Mouse (Mus musculus) forebrain, embryonic 16.5 days (tissue): ENCODE results near the gene Usp49. TPM values are rescaled to one million over a fixed set of nuclear protein-coding genes. Genes with fewer than 3 reads are reported as not detected.

Source experiments
- ATAC-seq: fragments of 200-750 bp; cut with Nextera tagmentation; 2 replicates; pipeline ENCODE4 v1.8.0; 2017; ENCODE audit warnings: mild to moderate bottlenecking, moderate library complexity
- H3K27ac ChIP-seq: fragments of 300-500 bp; sonication (generic); 2 replicates; pipeline ENCODE4 v1.5.1; 2014; ENCODE audit warnings: low read length, control low read depth
- H3K27me3 ChIP-seq: fragments of 300-500 bp; sonication (generic); replicated peaks from 2 replicates; pipeline ENCODE4 v1.6.1; 2014; ENCODE audit warnings: low read length; ENCODE audit not compliant: control insufficient read depth, insufficient read depth
- H3K36me3 ChIP-seq: fragments of 300-500 bp; sonication (generic); 2 replicates; pipeline ENCODE4 v1.6.1; 2014; ENCODE audit not compliant: control insufficient read depth, insufficient read depth
- H3K4me1 ChIP-seq: fragments of 300-500 bp; sonication (generic); replicated peaks from 2 replicates; pipeline ENCODE4 v1.6.1; 2014; ENCODE audit warnings: low read length; ENCODE audit not compliant: control insufficient read depth, insufficient read depth
- H3K4me2 ChIP-seq: fragments of 300-500 bp; sonication (generic); 2 replicates; pipeline ENCODE4 v1.6.1; 2014; ENCODE audit warnings: mild to moderate bottlenecking, low read length, control low read depth
- H3K4me3 ChIP-seq: fragments of 300-500 bp; sonication (generic); replicated peaks from 2 replicates; pipeline ENCODE4 v1.5.1; 2014; ENCODE audit warnings: mild to moderate bottlenecking, low read length, control low read depth
- H3K9ac ChIP-seq: fragments of 300-500 bp; sonication (generic); replicated peaks from 2 replicates; pipeline ENCODE4 v1.6.1; 2014; ENCODE audit warnings: low read depth, low read length, control low read depth
- H3K9me3 ChIP-seq: fragments of 300-500 bp; sonication (generic); 2 replicates; pipeline ENCODE4 v1.6.1; 2016; ENCODE audit warnings: low read length; ENCODE audit not compliant: control insufficient read depth
- whole genome bisulfite sequencing: fragments of 180-500 bp; shearing (Covaris S2); extraction: QIAGEN DNeasy Blood & Tissue Kit; methylation state at CpG from one replicate; pipeline ENCODE4 v1.1.7; 2014; 5-methylcytosine and 5-hydroxymethylcytosine counted together
- polyA plus RNA-seq: library from polyadenylated mRNA; unstranded; fragments of >200 nt; fragmentation: Nextera tagmentation; extraction: Ambion mirVana; gene quantifications from 2 replicates; pipeline ENCODE4 v1.2.1, GENCODE M21; 2015

The Usp49 gene
- polyA plus RNA-seq, 1 experiment from 2014 or later = 9.1 TPM

DNA sequence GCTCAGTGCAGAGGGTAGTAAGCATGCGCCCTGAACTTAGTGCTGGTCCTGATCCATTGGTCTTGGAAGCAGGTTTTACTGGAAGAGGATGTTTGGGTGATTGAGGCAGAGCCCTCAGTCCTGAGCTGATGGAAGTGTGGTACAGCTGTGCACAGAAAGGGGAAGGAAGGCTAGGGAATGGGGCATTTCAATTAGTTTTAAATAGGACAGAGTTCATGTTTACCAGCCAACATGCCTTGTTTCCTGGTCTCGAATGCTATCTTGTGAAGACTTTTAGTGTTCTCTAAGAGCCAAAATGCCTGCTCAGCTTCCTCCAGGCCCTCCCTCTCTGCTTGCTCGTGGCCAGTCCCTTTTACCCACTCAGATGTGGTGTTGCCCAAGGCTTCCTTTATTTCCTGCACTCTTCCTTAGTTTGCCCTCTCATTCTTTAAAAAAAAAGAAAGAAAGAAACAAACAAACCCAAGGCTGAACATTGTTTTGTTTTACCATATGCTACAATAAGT lies 28.3 kb downstream of the Usp49 start:
- 90% methylated on average over 3 of the region's 3 CpGs for WGBS
- no peak overlapping the region for H3K4me3 ChIP-seq
- H3K9ac ChIP-seq = no peak overlapping the region
- no peaks in the 10 kb centered on the region for H3K27me3 ChIP-seq
- no peak overlapping the region for H3K4me2 ChIP-seq
- no peaks in the 10 kb centered on the region for H3K9me3 ChIP-seq
- H3K4me1 ChIP-seq = no peaks in the 10 kb centered on the region
- H3K36me3 ChIP-seq = no peaks in the 10 kb centered on the region
- H3K27ac ChIP-seq = no peak overlapping the region
- no peak for ATAC-seq

DNA sequence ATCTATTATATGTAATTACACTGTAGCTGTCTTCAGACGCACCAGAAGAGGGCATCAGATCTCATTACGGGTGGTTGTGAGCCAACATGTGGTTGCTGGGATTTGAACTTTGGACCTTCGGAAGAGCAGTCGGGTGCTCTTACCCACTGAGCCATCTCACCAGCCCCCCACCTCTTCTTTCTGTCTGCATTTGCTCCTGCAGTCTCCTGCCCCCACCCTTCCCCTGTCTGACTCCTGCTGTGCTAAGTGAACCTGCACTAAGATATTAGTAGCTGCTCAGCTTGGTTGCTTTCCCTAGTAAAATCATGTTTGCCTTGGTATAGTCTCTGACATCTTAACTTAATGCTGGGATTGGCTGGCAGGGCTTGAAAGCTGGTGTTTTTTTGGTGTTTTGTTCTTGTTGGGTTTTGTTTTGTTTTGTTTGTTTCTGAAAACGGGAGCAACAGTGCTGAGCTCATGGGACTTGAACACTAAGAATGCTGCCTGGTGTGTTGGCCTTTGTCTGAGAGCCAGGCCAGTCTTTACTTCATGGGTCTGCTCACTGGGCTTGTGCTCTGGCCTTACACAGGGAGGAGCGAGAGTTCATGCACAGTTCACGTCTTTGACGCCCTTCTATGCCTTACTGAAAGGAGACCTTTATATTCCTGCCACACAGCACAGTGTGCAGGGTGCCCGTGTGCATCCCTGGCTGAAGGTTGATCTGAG lies 32.7 kb downstream of the Usp49 start:
- ATAC-seq = peak; percentile 54
- H3K9me3 ChIP-seq = no peaks in the 10 kb centered on the region
- no peak overlapping the region for H3K27ac ChIP-seq
- no peaks in the 10 kb centered on the region for H3K4me1 ChIP-seq
- H3K4me3 ChIP-seq = no peak overlapping the region
- H3K9ac ChIP-seq = no peak overlapping the region
- WGBS = 20% methylated on average over 9 of the region's 9 CpGs
- no peaks in the 10 kb centered on the region for H3K27me3 ChIP-seq
- no peaks in the 10 kb centered on the region for H3K36me3 ChIP-seq
- no peak overlapping the region for H3K4me2 ChIP-seq

DNA sequence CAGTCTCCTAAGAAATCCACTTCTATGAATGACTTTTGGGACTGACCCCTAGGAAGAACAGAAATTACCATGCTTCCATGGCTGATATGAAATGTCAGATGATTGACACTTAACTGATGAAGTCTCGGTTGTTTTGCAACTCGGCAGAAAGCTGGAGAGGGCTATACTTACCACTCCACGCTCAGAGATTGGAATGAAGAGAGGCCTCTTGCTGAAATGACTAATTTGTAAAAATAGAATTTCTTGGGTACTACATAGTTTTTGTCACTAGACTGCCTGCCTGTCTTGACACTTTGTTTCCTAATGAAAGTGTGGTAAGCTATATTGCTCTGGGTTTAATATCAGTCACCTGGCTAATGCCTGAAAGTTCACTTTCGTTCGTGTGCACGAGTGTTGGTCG lies 34.0 kb downstream of the Usp49 start:
- no peak overlapping the region for H3K9ac ChIP-seq
- no peak overlapping the region for H3K4me3 ChIP-seq
- peaks cover 6% of the 10 kb centered on the region for H3K4me1 ChIP-seq
- H3K27me3 ChIP-seq = no peaks in the 10 kb centered on the region
- no peaks in the 10 kb centered on the region for H3K9me3 ChIP-seq
- no peaks in the 10 kb centered on the region for H3K36me3 ChIP-seq
- WGBS = 88% methylated on average over 7 of the region's 7 CpGs
- ATAC-seq = no peak
- H3K27ac ChIP-seq = no peak overlapping the region
- H3K4me2 ChIP-seq = no peak overlapping the region

DNA sequence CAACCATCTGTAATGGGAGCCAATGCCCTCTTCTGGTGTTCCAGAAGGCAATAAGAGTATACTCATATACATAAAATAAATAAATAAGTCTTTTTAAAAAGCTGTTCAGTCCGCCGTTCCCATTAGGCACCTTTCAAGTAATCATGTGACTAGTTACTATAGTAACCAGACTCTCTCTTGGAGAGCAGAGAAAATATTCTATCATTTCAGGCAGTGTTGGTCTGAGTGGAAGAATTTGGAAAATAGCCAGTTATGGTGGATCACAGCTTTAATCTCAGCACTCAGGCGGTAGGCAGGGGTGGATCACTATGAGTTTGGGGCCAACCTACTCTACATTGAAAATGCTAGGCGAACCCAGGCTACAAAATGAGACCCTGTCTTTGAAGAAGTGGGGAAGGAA lies 38.7 kb downstream of the Usp49 start:
- no peak overlapping the region for H3K4me3 ChIP-seq
- ATAC-seq = peak; percentile 77
- 33% methylated on average over 4 of the region's 4 CpGs for WGBS
- peaks cover 14% of the 10 kb centered on the region for H3K4me1 ChIP-seq
- no peaks in the 10 kb centered on the region for H3K9me3 ChIP-seq
- peaks cover 7% of the 10 kb centered on the region; the same call in 1 of the 2 replicates for H3K27me3 ChIP-seq
- H3K4me2 ChIP-seq = no peak overlapping the region
- no peak overlapping the region for H3K27ac ChIP-seq
- H3K36me3 ChIP-seq = no peaks in the 10 kb centered on the region; the same call in 1 of the 2 replicates
- H3K9ac ChIP-seq = no peak overlapping the region

DNA sequence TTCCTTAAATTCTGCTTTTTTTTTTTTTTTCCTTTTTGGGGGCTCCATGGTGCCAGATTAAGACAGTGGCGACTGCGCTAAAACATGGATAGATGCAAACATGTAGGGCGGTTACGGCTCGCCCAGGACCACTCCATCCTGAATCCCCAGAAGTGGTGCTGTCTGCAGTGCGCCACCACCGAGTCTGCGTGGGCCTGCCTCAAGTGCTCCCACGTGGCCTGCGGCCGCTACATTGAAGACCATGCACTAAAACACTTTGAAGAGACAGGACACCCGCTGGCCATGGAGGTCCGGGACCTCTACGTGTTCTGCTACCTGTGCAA lies 41.5 kb downstream of the Usp49 start:
- Histone ChIP-seq H3K4me2 (peak overlapping the region; percentile 45), H3K9me3 (no peaks in the 10 kb centered on the region), H3K36me3 (no peaks in the 10 kb centered on the region; the same call in 1 of the 2 replicates), H3K27ac (no peak overlapping the region), H3K9ac (peak overlapping the region; percentile 38; the same call in 1 of the 2 replicates), H3K27me3 (peaks cover 7% of the 10 kb centered on the region; the same call in 1 of the 2 replicates), H3K4me1 (peaks cover 14% of the 10 kb centered on the region), H3K4me3 (peak overlapping the region; percentile 25)
- 19% methylated on average over 14 of the region's 14 CpGs for WGBS
- ATAC-seq = no peak

DNA sequence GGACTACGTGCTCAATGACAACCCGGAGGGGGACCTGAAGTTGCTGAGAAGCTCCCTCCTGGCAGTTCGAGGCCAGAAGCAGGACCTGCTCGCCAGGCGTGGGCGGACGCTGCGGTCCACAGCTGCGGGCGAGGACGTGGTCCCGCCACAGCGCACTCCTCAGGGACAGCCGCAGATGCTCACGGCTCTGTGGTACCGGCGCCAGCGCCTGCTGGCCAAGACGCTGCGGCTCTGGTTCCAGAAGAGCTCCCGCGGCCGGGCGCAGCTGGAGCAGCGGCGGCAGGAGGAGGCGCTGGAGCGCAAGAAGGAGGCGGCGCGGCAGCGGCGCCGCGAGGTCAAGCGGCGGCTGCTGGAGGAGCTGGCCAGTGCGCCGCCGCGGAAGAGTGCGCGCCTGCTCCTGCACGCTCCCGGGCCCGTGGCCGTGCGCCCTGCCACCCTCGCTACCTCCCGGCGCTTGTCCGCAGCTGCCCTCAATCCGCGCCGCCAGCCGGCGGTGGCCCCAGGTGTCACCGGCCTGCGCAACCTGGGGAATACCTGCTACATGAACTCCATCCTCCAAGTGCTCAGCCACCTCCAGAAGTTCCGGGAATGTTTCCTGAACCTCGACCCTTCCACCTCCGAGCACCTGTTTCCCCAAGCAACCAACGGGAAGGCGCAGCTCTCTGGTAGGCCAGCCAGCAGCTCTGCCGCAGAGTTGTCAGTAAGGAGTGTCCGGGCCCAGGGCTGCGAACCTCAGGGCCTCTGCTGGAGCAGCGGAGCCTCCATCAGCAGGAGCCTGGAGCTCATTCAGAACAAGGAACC lies 42.0 kb downstream of the Usp49 start:
- 7% methylated on average over 65 of the region's 68 CpGs for WGBS
- Histone ChIP-seq H3K4me3 (peak overlapping the region; percentile 25), H3K27ac (no peak overlapping the region), H3K4me1 (peaks cover 14% of the 10 kb centered on the region), H3K9me3 (no peaks in the 10 kb centered on the region), H3K36me3 (no peaks in the 10 kb centered on the region; the same call in 1 of the 2 replicates), H3K9ac (peak overlapping the region; percentile 38), H3K4me2 (peak overlapping the region; percentile 45), H3K27me3 (peaks cover 7% of the 10 kb centered on the region; the same call in 1 of the 2 replicates)
- ATAC-seq = peak; percentile 21; the same call in 1 of the 2 replicates

DNA sequence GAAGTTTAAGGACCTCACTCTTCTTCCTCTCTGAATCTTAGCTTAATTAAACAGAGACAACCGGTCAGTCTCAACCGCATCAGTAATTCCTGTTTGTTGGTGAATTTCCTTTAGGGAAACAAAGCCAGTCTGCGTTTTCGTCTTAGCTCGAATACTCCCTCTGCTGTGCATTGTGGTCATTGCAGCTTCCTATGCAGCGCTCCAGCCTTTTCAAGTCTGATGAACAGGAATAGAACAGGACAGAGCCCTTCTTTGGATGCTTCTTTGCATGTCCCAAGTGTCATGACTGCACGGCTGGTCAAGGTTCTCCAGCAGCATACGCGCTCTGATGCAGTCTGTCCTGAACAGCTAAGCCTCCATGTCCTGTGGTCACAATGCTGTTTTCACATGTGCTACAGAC lies 46.1 kb downstream of the Usp49 start:
- no peak overlapping the region for H3K9ac ChIP-seq

DNA sequence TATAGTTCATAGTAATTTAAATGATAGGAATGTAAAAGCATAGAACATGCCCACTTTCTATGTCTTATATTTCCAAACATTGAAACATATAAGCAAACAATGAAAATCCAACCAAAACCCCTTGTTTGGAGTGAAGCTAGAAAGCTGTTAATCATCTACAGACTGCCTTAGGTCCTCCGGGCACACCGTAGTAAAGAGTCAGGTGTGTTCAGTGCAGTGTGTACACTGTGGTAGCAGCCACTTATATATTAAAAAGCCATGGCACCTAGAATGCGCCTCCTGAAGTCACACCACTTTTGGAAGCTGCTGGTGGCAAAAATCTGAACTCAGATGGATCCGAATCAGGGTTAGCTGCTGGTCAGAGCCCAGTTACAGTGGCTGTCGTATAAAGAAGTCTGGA lies 47.7 kb downstream of the Usp49 start:
- ATAC-seq = no peak
- Histone ChIP-seq H3K9ac (no peak overlapping the region), H3K4me3 (no peak overlapping the region), H3K36me3 (peaks cover 17% of the 10 kb centered on the region), H3K4me1 (no peaks in the 10 kb centered on the region), H3K4me2 (no peak overlapping the region), H3K27ac (no peak overlapping the region), H3K9me3 (no peaks in the 10 kb centered on the region), H3K27me3 (no peaks in the 10 kb centered on the region)
- WGBS = 93% methylated on average over 5 of the region's 5 CpGs

More for the DNA sequence above, 46.1 kb downstream of the Usp49 start:
- Histone ChIP-seq H3K9me3 (no peaks in the 10 kb centered on the region), H3K27me3 (peaks cover 7% of the 10 kb centered on the region; the same call in 1 of the 2 replicates), H3K4me1 (peaks cover 6% of the 10 kb centered on the region; the same call in 1 of the 2 replicates), H3K4me2 (no peak overlapping the region), H3K4me3 (no peak overlapping the region), H3K36me3 (peaks cover 5% of the 10 kb centered on the region), H3K27ac (peak overlapping the region; percentile 29; the same call in 1 of the 2 replicates)
- peak; percentile 44; the same call in 1 of the 2 replicates for ATAC-seq
- 14% methylated on average over 9 of the region's 9 CpGs for WGBS

DNA sequence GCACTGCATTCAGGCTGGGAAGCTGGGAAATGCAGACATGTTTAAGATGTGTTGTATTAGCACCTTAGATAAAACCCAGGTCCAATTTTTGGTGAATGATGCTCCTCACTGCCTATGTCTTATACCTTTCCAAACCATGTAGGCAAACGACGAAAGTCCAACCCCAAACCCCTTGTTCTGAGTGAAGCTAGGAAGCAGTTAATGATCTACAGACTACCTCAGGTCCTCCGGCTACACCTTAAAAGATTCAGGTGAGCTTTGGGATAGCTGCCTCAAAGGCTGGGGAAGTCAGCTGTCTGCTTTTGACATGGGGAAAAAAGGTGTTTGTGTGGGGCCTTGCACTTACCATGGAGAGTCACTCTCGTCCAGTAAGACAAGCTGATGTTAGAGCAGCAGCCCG lies 48.2 kb downstream of the Usp49 start:
- no peak overlapping the region for H3K9ac ChIP-seq
- H3K4me2 ChIP-seq = no peak overlapping the region
- H3K27me3 ChIP-seq = no peaks in the 10 kb centered on the region
- no peak overlapping the region for H3K4me3 ChIP-seq
- H3K27ac ChIP-seq = no peak overlapping the region
- WGBS = 88% methylated on average over 5 of the region's 5 CpGs
- H3K9me3 ChIP-seq = no peaks in the 10 kb centered on the region
- no peaks in the 10 kb centered on the region for H3K4me1 ChIP-seq
- ATAC-seq = no peak
- H3K36me3 ChIP-seq = peaks cover 17% of the 10 kb centered on the region
